8 mouse cellular contexts compared by ENCODE assay signal in genomic region chr12:53252572-53253422, GRCm38 (mm10). TPM values are rescaled to one million over a fixed set of nuclear protein-coding genes. Genes with fewer than 3 reads are reported as not detected.
DNase-seq lines count a peak whose midpoint lies in the region; ATAC-seq and TF ChIP-seq lines count a peak whose summit lies in the region.

No protein-coding gene starts in this region.

- H3K9me3 ChIP-seq in stomach, embryonic 16.5 days (replicated peaks; ENCODE audit: control insufficient read depth, low read length), result no peaks in the 10 kb centered on the region

- peaks cover 18% of the 10 kb centered on the region for H3K4me1 ChIP-seq in stomach, embryonic 16.5 days (ENCODE audit: control insufficient read depth, insufficient read depth, low read length)

- no peak for ATAC-seq in CD4-positive, CD25-positive, alpha-beta regulatory T cell, adult 4 months
- peak; percentile 47; the same call in 1 of the 2 replicates for ATAC-seq in stomach, embryonic 16.5 days (ENCODE audit: insufficient read depth, low FRiP score)

- peaks cover 13% of the 10 kb centered on the region for H3K27me3 ChIP-seq in C2C12 (ENCODE audit: control insufficient read depth, insufficient read depth, insufficient read length)
- H3K27me3 ChIP-seq in stomach, embryonic 16.5 days (ENCODE audit: control insufficient read depth, insufficient read depth, low read length), result peaks cover 21% of the 10 kb centered on the region

- H3K9ac ChIP-seq in stomach, embryonic 16.5 days (ENCODE audit: low read length), result peak overlapping the region; percentile 88

- H3K4me2 ChIP-seq in stomach, embryonic 16.5 days (ENCODE audit: low read depth, low read length), result peak overlapping the region; percentile 84

- H3K79me3 ChIP-seq in C2C12 (ENCODE audit: low read depth), result no peaks in the 10 kb centered on the region

- TF ChIP-seq CTCF in C2C12 (IDR thresholded peaks at IDR 0.05; ENCODE audit: control insufficient read depth, insufficient read depth, insufficient read length), result no peak

- peak overlapping the region; percentile 36 for H3K4me3 ChIP-seq in C2C12 (ENCODE audit: insufficient read depth, poor library complexity, severe bottlenecking)
- peak overlapping the region; percentile 80 for H3K4me3 ChIP-seq in stomach, embryonic 16.5 days (replicated peaks; ENCODE audit: low read length)

- DNase-seq in CD4-positive, CD25-positive, alpha-beta regulatory T cell, adult 2 months (ENCODE audit: low read depth, low spot score), result peak; percentile 9
- peak; percentile 72 to 73 for DNase-seq in cerebellum, postnatal 10 days
- DNase-seq in gastrocnemius, postnatal 4 days (ENCODE audit: low spot score in 2 of 2), result peak; percentile 31 to 51
- peak; percentile 62 for DNase-seq in kidney, postnatal 14 days
- peak; percentile 18 to 56 for DNase-seq in lung, postnatal 4 days

- peak overlapping the region; percentile 74 for H3ac ChIP-seq in C2C12 (ENCODE audit: control insufficient read depth, insufficient read length, low read depth)

- H3K79me2 ChIP-seq in C2C12 (ENCODE audit: control insufficient read depth, insufficient read depth), result no peaks in the 10 kb centered on the region

- H3K27ac ChIP-seq in stomach, embryonic 16.5 days (ENCODE audit: low read length), result peak overlapping the region; percentile 84

- WGBS in stomach, embryonic 16.5 days, result 1% methylated on average over 85 of the region's 115 CpGs

- H3K36me3 ChIP-seq in C2C12 (ENCODE audit: control insufficient read depth, insufficient read depth), result no peaks in the 10 kb centered on the region
- no peaks in the 10 kb centered on the region for H3K36me3 ChIP-seq in stomach, embryonic 16.5 days (ENCODE audit: control insufficient read depth, insufficient read depth, low read length)

TF ChIP-seq in C2C12, 6 proteins besides CTCF, POLR2A, EP300 and RAD21:
- TF ChIP-seq MYOG (IDR thresholded peaks at IDR 0.05; ENCODE audit: control insufficient read depth, extremely low read depth, insufficient read length) (no peak), USF1 (IDR thresholded peaks at IDR 0.05; ENCODE audit: low read depth) (no peak), MAX (IDR thresholded peaks at IDR 0.05) (no peak), FOSL1 (IDR thresholded peaks at IDR 0.05; ENCODE audit: insufficient read depth, low read length, poor library complexity, severe bottlenecking) (no peak), MYOD1 (IDR thresholded peaks at IDR 0.05; ENCODE audit: control insufficient read depth, insufficient read length, low read depth) (no peak), CEBPB (IDR thresholded peaks at IDR 0.05; ENCODE audit: low read depth) (no peak)

RNA-seq across cellular contexts. Expression of gene Npas3, which starts 4.3 kb away (rescaled TPM):
- under 1 TPM in 1 of 2 experiments, not detected in 1; 0.15 TPM for polyA plus RNA-seq in CD4-positive, CD25-positive, alpha-beta regulatory T cell, adult 4 months (2017; shearing (Covaris generic))
- polyA plus RNA-seq in C2C12 (2012; fragmentation: generic; extraction: Trizol), result 0.01 TPM
- total RNA-seq in gastrocnemius, postnatal 4 days (2021), result 10 to 100 TPM in 1 of 2 experiments, 1 to 10 TPM in 1; 7.0 to 10.8 TPM
- 1.2 and 1.8 TPM in 2 replicates for polyA plus RNA-seq in stomach, embryonic 16.5 days (2015; fragmentation: Nextera tagmentation; extraction: Ambion mirVana)

Comparison
In these comparisons a context has a peak if more than half of its experiments do, and no peak if none do; other contexts are left out.
1. DNase-seq: peak in every context shown above with its lines; median percentile 72 in cerebellum, postnatal 10 days; 62 in kidney, postnatal 14 days; 41 in gastrocnemius, postnatal 4 days; 37 in lung, postnatal 4 days; 9 in CD4-positive, CD25-positive, alpha-beta regulatory T cell, adult 2 months.